Mouse (Mus musculus) small intestine, adult 2 months (tissue): ENCODE data around the gene Gpx5. TPM values are rescaled to one million over a fixed set of nuclear protein-coding genes. Genes with fewer than 3 reads are reported as not detected.
A peak's percentile ranks its signal among the peaks of the same experiment; 100 is the strongest.
"Not testable (repeated sequence)": the region's sequence is repeated elsewhere in the genome, so short reads cannot be mapped to it uniquely, and the experiment has no call there.

ENCODE experiments used
- H3K27ac ChIP-seq: fragments of 200-500 bp; 2 replicates; pipeline ENCODE4 v1.5.1; 2012; ENCODE audit warnings: low read depth, low read length, control low read depth, inconsistent platforms; ENCODE audit not compliant: insufficient read depth
- H3K27me3 ChIP-seq: fragments of 200-500 bp; 2 replicates; pipeline ENCODE4 v1.6.1; 2012; ENCODE audit warnings: mild to moderate bottlenecking, moderate library complexity, low read length, inconsistent platforms; ENCODE audit not compliant: control insufficient read depth, insufficient read depth
- H3K36me3 ChIP-seq: fragments of 200-500 bp; 2 replicates; pipeline ENCODE4 v1.6.1; 2012; ENCODE audit warnings: mild to moderate bottlenecking, low read length, control low read depth, inconsistent platforms; ENCODE audit not compliant: control insufficient read depth, insufficient read depth
- H3K4me1 ChIP-seq: fragments of 200-500 bp; 2 replicates; pipeline ENCODE4 v1.6.1; 2012; ENCODE audit warnings: low read length, inconsistent platforms, mixed read lengths; ENCODE audit not compliant: control insufficient read depth, insufficient read depth, insufficient read length
- H3K4me3 ChIP-seq: fragments of 200-500 bp; 2 replicates; pipeline ENCODE4 v1.5.1; 2012; ENCODE audit warnings: low read depth, mild to moderate bottlenecking, control low read depth, inconsistent platforms, low read length, moderate library complexity
- CTCF ChIP-seq: fragments of 200-500 bp; IDR thresholded peaks from 2 replicates; pipeline ENCODE4 v1.5.1; 2012; ENCODE audit warnings: low read depth, mild to moderate bottlenecking, control low read depth, inconsistent platforms, low read length, moderate library complexity, mixed read lengths; ENCODE audit not compliant: insufficient replicate concordance, insufficient read length; ENCODE audit errors: extremely low read depth
- POLR2A ChIP-seq: fragments of 200-500 bp; IDR thresholded peaks from 2 replicates; pipeline ENCODE4 v1.6.1; 2012; ENCODE audit warnings: low read depth, mild to moderate bottlenecking, control low read depth, inconsistent platforms, low read length, moderate library complexity
- WGBS: fragments of 180-500 bp; shearing (Covaris S2); methylation state at CpG from one replicate; pipeline ENCODE4 v1.1.7; 2018; 5-methylcytosine and 5-hydroxymethylcytosine counted together
- polyA plus RNA-seq: library from polyadenylated mRNA; depleted of rRNA; stranded (reverse); fragments of >200 nt; gene quantifications from 2 replicates; pipeline ENCODE4 v1.2.3, GENCODE M21; 2012

The Gpx5 gene
- polyA plus RNA-seq, 1 experiment: not detected

DNA sequence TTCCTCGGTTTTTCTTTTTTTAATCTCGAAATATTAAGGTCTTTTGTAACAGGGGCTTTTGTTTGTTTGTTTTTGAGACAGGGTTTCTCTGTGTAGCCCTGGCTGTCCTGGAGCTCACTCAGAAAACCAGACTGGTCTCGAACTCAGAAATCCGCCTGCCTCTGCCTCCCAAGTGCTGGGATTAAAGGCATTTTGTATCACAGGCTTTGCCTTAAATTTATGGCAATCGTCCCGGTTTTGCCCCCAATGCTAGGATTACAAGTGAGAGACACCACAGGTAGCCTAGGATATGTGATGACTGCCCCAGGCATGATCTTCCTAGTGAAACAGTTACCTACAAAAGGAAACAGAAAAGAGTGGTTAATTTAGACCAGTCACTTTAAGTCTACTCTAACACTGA is 34.0 kb downstream of the Gpx5 start:
- Histone ChIP-seq H3K4me3 (no peak overlapping the region), H3K4me1 (peaks cover 8% of the 10 kb centered on the region; the same call in 1 of the 2 replicates), H3K36me3 (no peaks in the 10 kb centered on the region), H3K27ac (no peak overlapping the region), H3K27me3 (0 out of 2 replicates have a peak, but pooled peaks cover 9% of the 10 kb centered on the region)
- 57% methylated on average over 6 of the region's 6 CpGs for WGBS
- TF ChIP-seq CTCF (no peak), POLR2A (no peak)

DNA sequence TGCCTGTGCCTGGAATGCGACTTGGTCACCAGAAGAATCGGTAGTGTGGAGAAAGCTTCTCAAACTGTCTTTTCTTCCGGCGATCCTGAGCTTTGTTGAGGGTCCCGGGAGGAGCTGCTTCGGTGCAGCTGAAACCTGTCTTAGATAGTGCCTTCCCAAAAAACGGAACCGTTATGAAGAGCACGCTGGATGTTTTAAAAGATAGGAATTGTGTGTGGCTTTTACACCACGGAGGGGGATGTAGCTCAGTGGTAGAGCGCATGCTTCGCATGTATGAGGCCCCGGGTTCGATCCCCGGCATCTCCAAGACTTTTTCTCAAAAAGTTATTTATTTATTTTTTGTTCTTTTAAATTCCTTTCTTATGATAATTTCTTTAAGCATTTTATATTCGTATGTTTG is 38.5 kb downstream of the Gpx5 start:
- Histone ChIP-seq H3K27me3 (peaks cover 10% of the 10 kb centered on the region; the same call in 1 of the 2 replicates), H3K4me3 (no peak overlapping the region)
- 30% methylated on average over 16 of the region's 16 CpGs for WGBS

DNA sequence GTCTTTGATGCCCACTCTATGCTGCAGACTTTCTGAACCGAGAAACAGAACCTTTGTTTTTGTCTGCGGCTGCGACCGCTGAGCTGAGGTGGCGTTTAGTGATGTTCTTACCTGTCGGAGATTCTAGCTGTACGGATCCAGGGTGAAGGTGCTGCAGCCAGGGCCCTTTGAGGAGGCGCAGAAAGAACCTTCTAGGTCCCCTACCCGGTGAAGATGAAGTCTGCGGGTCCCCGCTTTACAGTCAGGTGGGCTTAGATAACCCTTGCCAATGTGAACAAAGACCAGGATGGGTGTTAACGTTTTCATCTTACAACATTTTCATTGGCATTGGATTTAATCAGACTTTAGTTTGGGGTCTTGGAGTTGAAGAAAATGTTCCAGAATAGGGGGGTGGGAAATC is 39.0 kb downstream of the Gpx5 start:
- Histone ChIP-seq H3K27ac (no peak overlapping the region), H3K4me3 (no peak overlapping the region), H3K27me3 (peaks cover 8% of the 10 kb centered on the region; the same call in 1 of the 2 replicates), H3K36me3 (no peaks in the 10 kb centered on the region), H3K4me1 (peaks cover 4% of the 10 kb centered on the region; the same call in 1 of the 2 replicates)
- 41% methylated on average over 12 of the region's 12 CpGs for WGBS
- TF ChIP-seq POLR2A (no peak), CTCF (no peak)

More for the DNA sequence above, 38.5 kb downstream of the Gpx5 start:
- peaks cover 4% of the 10 kb centered on the region; the same call in 1 of the 2 replicates for H3K4me1 ChIP-seq
- H3K27ac ChIP-seq: no peak overlapping the region
- TF ChIP-seq CTCF (no peak), POLR2A (no peak)
- no peaks in the 10 kb centered on the region for H3K36me3 ChIP-seq

DNA sequence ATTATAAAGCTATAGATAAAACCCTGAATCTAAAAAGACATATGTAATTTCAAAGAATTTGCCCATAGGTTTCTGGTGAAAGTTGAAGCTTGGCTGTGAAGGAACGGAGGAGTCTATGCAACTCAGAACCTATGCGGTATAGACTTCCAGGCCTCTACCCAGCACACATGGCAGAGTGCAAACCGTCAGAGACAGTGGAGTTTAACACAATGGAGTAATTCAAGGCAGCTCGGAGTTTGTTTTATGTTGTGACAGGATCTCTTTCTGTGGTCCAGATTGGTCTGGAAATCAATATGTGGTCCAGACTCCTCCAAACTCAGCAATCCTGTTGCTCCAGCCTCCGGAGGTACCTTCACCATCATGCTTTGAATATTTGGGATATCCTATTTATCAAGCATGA is 39.5 kb downstream of the Gpx5 start:
- WGBS: 65% methylated on average over 5 of the region's 5 CpGs
- no peaks in the 10 kb centered on the region for H3K36me3 ChIP-seq

DNA sequence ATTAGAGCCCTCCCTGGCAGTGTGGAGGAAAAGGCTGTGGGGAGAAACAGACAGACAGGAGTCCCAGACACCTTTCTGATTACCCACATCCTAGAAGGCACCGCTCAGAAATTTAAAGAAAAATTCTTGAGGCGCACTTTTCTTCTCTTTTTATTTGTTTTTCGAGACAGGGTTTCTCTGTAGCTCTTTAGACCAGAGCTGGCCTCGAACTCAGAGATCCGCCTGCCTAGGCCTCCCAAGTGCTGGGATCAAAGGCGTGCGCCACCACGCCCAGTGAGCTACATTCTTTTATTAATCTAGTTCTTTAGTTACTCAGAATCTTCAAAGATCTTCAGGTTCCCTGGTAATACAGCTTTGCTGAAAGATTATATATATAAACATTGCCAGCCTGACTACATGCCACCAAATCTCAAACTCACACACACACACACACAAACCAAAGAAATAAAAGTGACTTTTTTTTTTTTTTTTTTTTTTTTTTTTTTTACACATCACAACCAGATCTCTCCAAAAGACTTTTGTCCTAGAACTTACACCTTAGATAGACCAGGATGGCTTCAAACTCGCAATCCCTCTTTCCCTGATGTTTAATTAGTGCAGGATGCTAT is 42.4 kb downstream of the Gpx5 start:
- WGBS: 75% methylated on average over 9 of the region's 9 CpGs

More for the DNA sequence above, 39.5 kb downstream of the Gpx5 start:
- Histone ChIP-seq H3K4me3 (no peak overlapping the region), H3K27ac (no peak overlapping the region), H3K27me3 (peaks cover 8% of the 10 kb centered on the region; the same call in 1 of the 2 replicates), H3K4me1 (peaks cover 4% of the 10 kb centered on the region; the same call in 1 of the 2 replicates)
- TF ChIP-seq CTCF (no peak), POLR2A (no peak)

DNA sequence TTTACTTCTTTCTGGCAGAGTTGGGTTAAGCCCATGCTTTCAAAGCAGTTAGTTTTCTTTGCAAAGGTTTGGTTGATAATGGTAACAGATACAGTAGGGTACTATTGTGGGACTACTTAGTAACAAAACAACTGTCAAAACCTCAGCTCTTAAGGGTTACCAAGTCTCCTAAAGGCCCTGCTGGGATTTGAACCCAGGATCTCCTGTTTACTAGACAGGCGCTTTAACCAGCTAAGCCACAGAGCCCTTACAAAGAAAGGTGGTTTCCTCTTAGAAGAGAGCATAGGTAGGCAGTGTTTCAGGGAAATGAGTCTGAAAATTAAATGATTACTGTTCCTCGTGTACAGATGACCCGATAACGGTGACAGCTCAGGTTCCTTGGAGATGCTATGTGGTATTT is 43.5 kb downstream of the Gpx5 start:
- TF ChIP-seq POLR2A: no peak
- no peak for TF ChIP-seq CTCF
- Histone ChIP-seq H3K27ac (no peak overlapping the region), H3K4me1 (peaks cover 7% of the 10 kb centered on the region; the same call in 1 of the 2 replicates), H3K4me3 (no peak overlapping the region), H3K36me3 (no peaks in the 10 kb centered on the region), H3K27me3 (peaks cover 8% of the 10 kb centered on the region; the same call in 1 of the 2 replicates)
- 58% methylated on average over 4 of the region's 4 CpGs for WGBS

More for the DNA sequence above, 42.4 kb downstream of the Gpx5 start:
- Histone ChIP-seq H3K4me1 (peaks cover 3% of the 10 kb centered on the region; the same call in 1 of the 2 replicates), H3K27ac (no peak overlapping the region), H3K4me3 (no peak overlapping the region), H3K36me3 (no peaks in the 10 kb centered on the region), H3K27me3 (peaks cover 8% of the 10 kb centered on the region; the same call in 1 of the 2 replicates)
- TF ChIP-seq CTCF (no peak), POLR2A (no peak)

DNA sequence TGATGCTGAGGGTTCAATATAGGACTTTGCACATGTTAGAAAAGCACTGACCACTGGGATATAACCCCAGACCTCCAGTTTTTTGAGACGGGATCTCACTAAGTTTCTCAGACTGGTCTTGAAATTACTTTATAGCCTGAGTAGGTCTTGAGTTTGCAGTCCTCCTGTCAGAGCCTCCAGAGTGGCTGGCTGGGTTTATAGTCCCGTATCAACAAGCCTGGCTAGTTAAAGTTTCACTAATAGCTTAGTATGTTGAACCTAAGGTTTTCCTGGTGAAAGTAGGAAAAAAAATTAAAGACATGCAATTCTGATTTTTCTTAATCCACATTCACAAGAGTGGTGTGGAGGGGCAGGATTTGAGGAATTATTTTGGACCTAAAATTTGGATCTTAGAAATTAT is 46.3 kb downstream of the Gpx5 start:
- Histone ChIP-seq H3K4me3 (no peak overlapping the region), H3K27me3 (no peaks in the 10 kb centered on the region), H3K27ac (no peak overlapping the region), H3K36me3 (no peaks in the 10 kb centered on the region), H3K4me1 (peaks cover 15% of the 10 kb centered on the region; the same call in 1 of the 2 replicates)
- TF ChIP-seq POLR2A (no peak), CTCF (no peak)
- WGBS: 24% methylated on average over 2 of the region's 2 CpGs

DNA sequence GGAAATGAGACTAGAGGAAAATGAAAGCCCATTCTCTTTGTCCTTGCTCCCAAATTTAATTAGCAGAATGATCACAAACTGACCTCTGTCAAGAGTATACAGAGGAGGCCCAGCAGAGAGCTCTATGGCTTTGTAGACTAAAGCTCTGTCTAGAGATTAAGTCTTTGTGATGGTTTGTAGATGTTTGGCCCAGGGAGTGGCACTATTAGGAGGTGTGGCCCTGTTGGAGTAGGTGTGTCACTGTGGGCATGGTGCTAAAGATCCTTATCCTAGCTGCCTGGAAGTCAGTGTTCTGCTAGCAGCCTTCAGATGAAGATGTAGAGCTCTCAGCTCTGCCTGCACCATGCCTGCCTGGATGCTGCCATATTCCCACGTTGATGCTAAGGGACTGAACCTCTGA is 47.6 kb downstream of the Gpx5 start:
- not testable (repeated sequence) for H3K4me3 ChIP-seq, H3K36me3 ChIP-seq
- WGBS: 36% methylated on average over 1 of the region's 1 CpGs

More for the DNA sequence above, 47.6 kb downstream of the Gpx5 start:
- H3K27ac ChIP-seq: peak overlapping the region; percentile 19; the same call in 1 of the 2 replicates
- not testable (repeated sequence) for H3K27me3 ChIP-seq
- H3K4me1 ChIP-seq: peaks cover 15% of the 10 kb centered on the region; the same call in 1 of the 2 replicates
